Mouse (Mus musculus): ENCODE results near the gene Bsx. TPM values are rescaled to one million over a fixed set of nuclear protein-coding genes. Genes with fewer than 3 reads are reported as not detected.

The Bsx gene
- total RNA-seq, 2 experiments from 2014 or later, result not detected

- no peak for DNase-seq (ENCODE audit: low spot score in 2 of 2)
Measured at GRCm38 (mm10) chr9:40889389-40889788, 15.5 kb downstream of the Bsx start.

GRCm38 (mm10) chr9:40892456-40892855 lies 18.5 kb downstream of the Bsx start:
- DNase-seq (ENCODE audit: low spot score in 2 of 2), result no peak

GRCm38 (mm10) chr9:40907413-40907812 lies 33.5 kb downstream of the Bsx start:
- DNase-seq (ENCODE audit: low spot score in 2 of 2), result no peak

GRCm38 (mm10) chr9:40908411-40908810 lies 34.5 kb downstream of the Bsx start:
- no peak for DNase-seq (ENCODE audit: low spot score in 2 of 2)

- no peak for DNase-seq (ENCODE audit: low spot score in 2 of 2)
Measured at GRCm38 (mm10) chr9:40908915-40909314, 35.0 kb downstream of the Bsx start.

GRCm38 (mm10) chr9:40917871-40918613 lies 44.1 kb downstream of the Bsx start:
- no peak for DNase-seq (ENCODE audit: low spot score in 2 of 2)

- no peak for DNase-seq (ENCODE audit: low spot score in 2 of 2)
Measured at GRCm38 (mm10) chr9:40927351-40927980, 53.5 kb downstream of the Bsx start.

Other genes starting within 250 kb of the Bsx start
- gene Gm21915, start 203.5 kb upstream of the Bsx start, total RNA-seq (2021), result not detected
- gene Clmp, start 188.2 kb upstream of the Bsx start, total RNA-seq (2021), result 10 to 100 TPM; 46.5 to 46.6 TPM
- 1,000 to 10,000 TPM; 1,788 to 2,276 TPM for gene Hspa8, start 73.1 kb upstream of the Bsx start, total RNA-seq (2021)
- under 1 TPM; 0.37 to 0.45 TPM for gene Jhy, start 90.0 kb downstream of the Bsx start, total RNA-seq (2021)
- not detected for gene Crtam, start 130.5 kb downstream of the Bsx start, total RNA-seq (2021)